Mouse (Mus musculus): ENCODE data around the gene Iscu. TPM values are rescaled to one million over a fixed set of nuclear protein-coding genes. Genes with fewer than 3 reads are reported as not detected.
A peak's percentile ranks its signal among the peaks of the same experiment; 100 is the strongest.

Gene Iscu
- total RNA-seq (2014; rRNA removed; ENCODE audit: low replicate concordance) (116 and 149 TPM in 2 replicates), polyA plus RNA-seq (2015; fragmentation: Nextera tagmentation; extraction: Ambion mirVana) (210 and 215 TPM in 2 replicates)

- peak within 1 kb of the TSS; percentile 97 for H3K27ac ChIP-seq (ENCODE audit: low read depth)
- H3K9me3 ChIP-seq (replicated peaks; ENCODE audit: control insufficient read depth, low read length): no peaks in the 10 kb centered on the region
- under 1% methylated on average over 49 of the region's 49 CpGs for WGBS
- H3K4me1 ChIP-seq (ENCODE audit: control insufficient read depth, insufficient read depth): peaks cover 14% of the 10 kb centered on the region
- peak; percentile 92 for DNase-seq (ENCODE audit: low spot score)
- peak within 1 kb of the TSS; percentile 79 for H3K4me3 ChIP-seq (ENCODE audit: low read depth, low read length)
- H3K4me2 ChIP-seq (ENCODE audit: low read depth, low read length): peak within 1 kb of the TSS; percentile 97
- TF ChIP-seq EP300 (IDR thresholded peaks at IDR 0.05; ENCODE audit: low read depth) (no peak), CTCF (IDR thresholded peaks at IDR 0.05; ENCODE audit: low read depth) (no peak)
- ATAC-seq (ENCODE audit: insufficient read depth, low read depth): peak; percentile 91
- peaks cover 38% of the 10 kb centered on the region for H3K36me3 ChIP-seq (replicated peaks; ENCODE audit: control insufficient read depth, insufficient read depth, low read length)
- H3K9ac ChIP-seq (replicated peaks; ENCODE audit: low read depth, low read length): peak within 1 kb of the TSS; percentile 72
- H3K27me3 ChIP-seq (ENCODE audit: control insufficient read depth, insufficient read depth, low read length): no peaks in the 10 kb centered on the region
These were observed at the start of gene Iscu, which contains the start of gene Sart3 for GRCm38 (mm10) chr5:113772450-113772895. Gene Iscu, plus strand, starts transcription at chr5:113772748. Gene Sart3, minus strand, starts transcription at chr5:113772510.

GRCm38 (mm10) chr5:113723567-113724237 is 48.8 kb upstream of the Iscu start:
- DNase-seq (ENCODE audit: low spot score) (no peak), ATAC-seq (ENCODE audit: insufficient read depth, low read depth) (no peak)
- no peaks in the 10 kb centered on the region for H3K9me3 ChIP-seq (replicated peaks; ENCODE audit: control insufficient read depth, low read length)
- peaks cover 18% of the 10 kb centered on the region; the same call in 1 of the 2 replicates for H3K27me3 ChIP-seq (ENCODE audit: control insufficient read depth, insufficient read depth, low read length)
- 24% methylated on average over 8 of the region's 8 CpGs for WGBS
- H3K4me1 ChIP-seq (ENCODE audit: control insufficient read depth, insufficient read depth): no peaks in the 10 kb centered on the region
- no peak overlapping the region for H3K4me2 ChIP-seq (ENCODE audit: low read depth, low read length)
- H3K27ac ChIP-seq (ENCODE audit: low read depth): no peak overlapping the region
- no peak overlapping the region for H3K9ac ChIP-seq (replicated peaks; ENCODE audit: low read depth, low read length)
- H3K36me3 ChIP-seq (replicated peaks; ENCODE audit: control insufficient read depth, insufficient read depth, low read length): no peaks in the 10 kb centered on the region
- H3K4me3 ChIP-seq (ENCODE audit: low read depth, low read length): no peak overlapping the region
- TF ChIP-seq EP300 (IDR thresholded peaks at IDR 0.05; ENCODE audit: low read depth): no peak
- no peak for TF ChIP-seq CTCF (IDR thresholded peaks at IDR 0.05; ENCODE audit: low read depth)

GRCm38 (mm10) chr5:113724446-113724845 is 48.1 kb upstream of the Iscu start, which contains the start of gene 1700069L16Rik:
Gene 1700069L16Rik, minus strand, starts transcription at chr5:113724772.
- H3K27me3 ChIP-seq (ENCODE audit: control insufficient read depth, insufficient read depth, low read length): peaks cover 18% of the 10 kb centered on the region; the same call in 1 of the 2 replicates
- H3K4me2 ChIP-seq (ENCODE audit: low read depth, low read length): no peak within 1 kb of the TSS
- no peak within 1 kb of the TSS for H3K4me3 ChIP-seq (ENCODE audit: low read depth, low read length)
- TF ChIP-seq EP300 (IDR thresholded peaks at IDR 0.05; ENCODE audit: low read depth) (no peak), CTCF (IDR thresholded peaks at IDR 0.05; ENCODE audit: low read depth) (peak; percentile 80)
- 2% methylated on average over 15 of the region's 15 CpGs for WGBS
- no peaks in the 10 kb centered on the region for H3K36me3 ChIP-seq (replicated peaks; ENCODE audit: control insufficient read depth, insufficient read depth, low read length)
- peak; percentile 65 for DNase-seq (ENCODE audit: low spot score)
- H3K27ac ChIP-seq (ENCODE audit: low read depth): no peak within 1 kb of the TSS
- no peaks in the 10 kb centered on the region for H3K9me3 ChIP-seq (replicated peaks; ENCODE audit: control insufficient read depth, low read length)
- peak; percentile 49 for ATAC-seq (ENCODE audit: insufficient read depth, low read depth)
- H3K4me1 ChIP-seq (ENCODE audit: control insufficient read depth, insufficient read depth): no peaks in the 10 kb centered on the region
- H3K9ac ChIP-seq (replicated peaks; ENCODE audit: low read depth, low read length): no peak within 1 kb of the TSS

- H3K9ac ChIP-seq (replicated peaks; ENCODE audit: low read depth, low read length): no peak overlapping the region
- WGBS: 73% methylated on average over 12 of the region's 12 CpGs
- ATAC-seq (ENCODE audit: insufficient read depth, low read depth) (no peak), DNase-seq (ENCODE audit: low spot score) (no peak)
- no peak overlapping the region for H3K27ac ChIP-seq (ENCODE audit: low read depth)
- H3K36me3 ChIP-seq (replicated peaks; ENCODE audit: control insufficient read depth, insufficient read depth, low read length): no peaks in the 10 kb centered on the region
- H3K4me1 ChIP-seq (ENCODE audit: control insufficient read depth, insufficient read depth): no peaks in the 10 kb centered on the region
- TF ChIP-seq CTCF (IDR thresholded peaks at IDR 0.05; ENCODE audit: low read depth) (no peak), EP300 (IDR thresholded peaks at IDR 0.05; ENCODE audit: low read depth) (no peak)
- H3K27me3 ChIP-seq (ENCODE audit: control insufficient read depth, insufficient read depth, low read length): peaks cover 18% of the 10 kb centered on the region; the same call in 1 of the 2 replicates
- no peaks in the 10 kb centered on the region for H3K9me3 ChIP-seq (replicated peaks; ENCODE audit: control insufficient read depth, low read length)
- H3K4me3 ChIP-seq (ENCODE audit: low read depth, low read length): no peak overlapping the region
- no peak overlapping the region for H3K4me2 ChIP-seq (ENCODE audit: low read depth, low read length)
These were observed 47.1 kb upstream of the Iscu start for GRCm38 (mm10) chr5:113725417-113725816.

GRCm38 (mm10) chr5:113726618-113727017 is 45.9 kb upstream of the Iscu start:
- H3K9ac ChIP-seq (replicated peaks; ENCODE audit: low read depth, low read length): no peak overlapping the region
- no peak overlapping the region for H3K4me2 ChIP-seq (ENCODE audit: low read depth, low read length)
- no peak for ATAC-seq (ENCODE audit: insufficient read depth, low read depth)
- no peaks in the 10 kb centered on the region for H3K9me3 ChIP-seq (replicated peaks; ENCODE audit: control insufficient read depth, low read length)
- no peaks in the 10 kb centered on the region for H3K4me1 ChIP-seq (ENCODE audit: control insufficient read depth, insufficient read depth)
- peaks cover 18% of the 10 kb centered on the region; the same call in 1 of the 2 replicates for H3K27me3 ChIP-seq (ENCODE audit: control insufficient read depth, insufficient read depth, low read length)
- TF ChIP-seq CTCF (IDR thresholded peaks at IDR 0.05; ENCODE audit: low read depth): no peak
- TF ChIP-seq EP300 (IDR thresholded peaks at IDR 0.05; ENCODE audit: low read depth): no peak
- no peak overlapping the region for H3K27ac ChIP-seq (ENCODE audit: low read depth)
- no peak overlapping the region for H3K4me3 ChIP-seq (ENCODE audit: low read depth, low read length)
- no peak for DNase-seq (ENCODE audit: low spot score)
- H3K36me3 ChIP-seq (replicated peaks; ENCODE audit: control insufficient read depth, insufficient read depth, low read length): no peaks in the 10 kb centered on the region
- WGBS: 52% methylated on average over 6 of the region's 6 CpGs

Data from heart, postnatal 0 days (tissue).